In the genomic region with DNA sequence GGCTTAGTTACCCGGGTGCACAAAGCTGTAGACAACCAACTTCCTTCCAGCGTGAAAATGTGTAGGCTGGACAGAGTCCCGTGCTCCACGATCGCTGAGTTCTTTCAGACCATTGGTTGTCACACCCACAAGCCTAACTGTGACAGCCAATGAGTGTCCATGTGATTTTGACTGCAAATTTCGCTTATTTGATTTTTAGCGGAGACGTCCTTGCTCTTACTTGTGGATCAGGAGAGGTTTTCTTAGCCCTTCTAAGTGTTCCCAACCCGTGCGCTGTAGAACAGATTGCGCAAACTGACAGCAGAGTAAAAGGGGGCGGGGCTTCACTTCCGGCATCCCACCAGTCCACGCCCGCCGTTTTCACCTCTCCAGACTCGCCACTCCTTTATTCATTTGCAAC, we compare ENCODE assay signal across 8 mouse cellular contexts. TPM values are rescaled to one million over a fixed set of nuclear protein-coding genes. Genes with fewer than 3 reads are reported as not detected.
DNase-seq lines count a peak whose midpoint lies in the region; ATAC-seq lines count a peak whose summit lies in the region.

No protein-coding gene starts in this region.

- peak overlapping the region; percentile 49 for H3K27ac ChIP-seq in heart, embryonic 15.5 days

- peak overlapping the region; percentile 73 for H3K4me2 ChIP-seq in heart, embryonic 15.5 days

- H3K27me3 ChIP-seq in heart, embryonic 15.5 days, result peaks cover 17% of the 10 kb centered on the region; the same call in 1 of the 2 replicates

- H3K9ac ChIP-seq in heart, embryonic 15.5 days, result peak overlapping the region; percentile 14; the same call in 1 of the 2 replicates

- H3K9me3 ChIP-seq in heart, embryonic 15.5 days (replicated peaks), result no peaks in the 10 kb centered on the region

- peaks cover 30% of the 10 kb centered on the region for H3K4me1 ChIP-seq in heart, embryonic 15.5 days (replicated peaks)

- no peaks in the 10 kb centered on the region for H3K36me3 ChIP-seq in heart, embryonic 15.5 days

- WGBS in heart, embryonic 15.5 days, result 3% methylated on average over 17 of the region's 17 CpGs

- peak overlapping the region; percentile 47 for H3K4me3 ChIP-seq in heart, embryonic 15.5 days

- intact Hi-C loops in heart, postnatal 25 days (cut with DNase I), result no loop called here
- intact Hi-C loops in left cerebral cortex, postnatal 25 days (cut with DNase I), result loop anchor here (5.0 kb wide), 1 partner anchor 413 kb away; no protein-coding TSS in a partner anchor

- ATAC-seq in heart, embryonic 15.5 days (replicated peaks; ENCODE audit: insufficient number of reproducible peaks, insufficient read depth, low FRiP score, low read depth), result no peak; the same call in 1 of the 2 replicates
- peak; percentile 68 for ATAC-seq in megakaryocyte, adult 5-6 weeks (ENCODE audit: poor library complexity, severe bottlenecking)

- peak; percentile 91 for DNase-seq in heart, adult 11 months
- no peak for DNase-seq in heart, postnatal 25 days (ENCODE audit: low spot score)
- DNase-seq in brain, adult 2 months (ENCODE audit: low read depth, low spot score), result peak; percentile 60
- peak; percentile 39 to 52 for DNase-seq in kidney, postnatal 36 days
- DNase-seq in testis, postnatal 10 days (ENCODE audit: low spot score), result peak; percentile 75
- no peak for DNase-seq in left cerebral cortex, postnatal 25 days (ENCODE audit: low spot score in 2 of 2)

RNA-seq across cellular contexts. Expression of gene Prnd, which starts 4.6 kb away (rescaled TPM):
- total RNA-seq in heart, postnatal 25 days (2021), result 1 to 10 TPM; 1.4 to 2.0 TPM
- 25.9 and 28.0 TPM in 2 replicates for polyA plus RNA-seq in heart, embryonic 15.5 days (2015; fragmentation: Nextera tagmentation; extraction: Ambion mirVana)
- total RNA-seq in megakaryocyte, adult 5-6 weeks (2015), result not detected in 2 replicates
- not detected in 2 replicates for total RNA-seq in megakaryocyte, adult 5-6 weeks (2017)
- not detected for total RNA-seq in left cerebral cortex, postnatal 25 days (2021)

RNA-seq across cellular contexts. Expression of gene Prn, which starts 45.5 kb away (rescaled TPM):
- total RNA-seq in heart, postnatal 25 days (2021), result 1 to 10 TPM; 1.9 to 2.5 TPM
- polyA plus RNA-seq in heart, embryonic 15.5 days (2015; fragmentation: Nextera tagmentation; extraction: Ambion mirVana), result 0.22 TPM in 1 of 2 replicates, not detected in the other
- not detected in 2 replicates for total RNA-seq in megakaryocyte, adult 5-6 weeks (2015)
- not detected in 2 replicates for total RNA-seq in megakaryocyte, adult 5-6 weeks (2017)
- under 1 TPM; 0.09 to 0.37 TPM for total RNA-seq in left cerebral cortex, postnatal 25 days (2021)

RNA-seq across cellular contexts. Expression of gene Prnp, which starts 45.5 kb away (rescaled TPM):
- 10 to 100 TPM; 89.2 to 90.0 TPM for total RNA-seq in heart, postnatal 25 days (2021)
- 95.1 and 106 TPM in 2 replicates for polyA plus RNA-seq in heart, embryonic 15.5 days (2015; fragmentation: Nextera tagmentation; extraction: Ambion mirVana)
- total RNA-seq in megakaryocyte, adult 5-6 weeks (2015), result 0.80 and 1.6 TPM in 2 replicates
- 1.7 and 2.0 TPM in 2 replicates for total RNA-seq in megakaryocyte, adult 5-6 weeks (2017)
- total RNA-seq in left cerebral cortex, postnatal 25 days (2021), result 100 to 1,000 TPM; 698 to 767 TPM

Comparison
In these comparisons a context has a peak if more than half of its experiments do, and no peak if none do; other contexts are left out.
1. DNase-seq: peak in heart, adult 11 months (single experiment), brain, adult 2 months (single experiment), kidney, postnatal 36 days (2 of 2) and testis, postnatal 10 days (single experiment); none in heart, postnatal 25 days (single experiment) and left cerebral cortex, postnatal 25 days (0 of 2).
2. RNA of gene Prnp, which starts 45.5 kb away (total RNA-seq): 698 to 767 TPM in left cerebral cortex, postnatal 25 days and 89.2 to 90.0 TPM in heart, postnatal 25 days; 0.80 to 2.0 TPM in megakaryocyte, adult 5-6 weeks; every median in the first group is over 10 times any median in the second.